Mouse (Mus musculus) left cerebral cortex, adult 18-20 months (tissue): Measurements from ENCODE around the gene Stard3. TPM values are rescaled to one million over a fixed set of nuclear protein-coding genes. Genes with fewer than 3 reads are reported as not detected.

ENCODE experiments used
- DNase-seq, 2 experiments: peaks; one replicate each; pipeline ENCODE4 v3.0.0; 2021 to 2022; ENCODE audit warnings: low spot score in 2 of 2, mixed read lengths in 1 of 2
- total RNA-seq, 2 experiments: library from RNA; stranded (reverse); gene quantifications; 2 replicates each; pipeline ENCODE4 v1.2.3; 2021

Stard3 gene
- total RNA-seq, 2 experiments from 2014 or later, result 39.8 to 40.9 TPM

DNA sequence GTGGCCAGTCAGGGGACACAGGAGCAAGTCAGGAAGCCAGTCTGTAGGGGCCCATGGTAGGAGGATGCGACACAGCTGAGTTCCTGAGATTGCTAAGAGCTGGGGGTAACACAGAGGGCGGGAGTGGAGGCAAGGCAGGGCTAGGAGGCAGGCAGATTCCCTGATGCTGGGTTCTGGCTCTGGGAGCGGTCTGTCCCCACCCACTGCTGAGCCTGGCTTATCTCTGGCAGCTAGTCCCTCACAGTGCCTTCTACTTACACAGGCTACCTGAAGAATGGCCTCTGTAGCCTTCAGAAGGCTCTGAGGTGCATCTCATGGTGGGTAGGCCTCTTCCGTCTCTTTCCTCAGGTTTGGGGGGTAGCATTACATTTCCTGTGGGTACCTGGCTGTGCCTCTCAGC, 34.5 kb downstream of the Stard3 start:
- no peak for DNase-seq

DNA sequence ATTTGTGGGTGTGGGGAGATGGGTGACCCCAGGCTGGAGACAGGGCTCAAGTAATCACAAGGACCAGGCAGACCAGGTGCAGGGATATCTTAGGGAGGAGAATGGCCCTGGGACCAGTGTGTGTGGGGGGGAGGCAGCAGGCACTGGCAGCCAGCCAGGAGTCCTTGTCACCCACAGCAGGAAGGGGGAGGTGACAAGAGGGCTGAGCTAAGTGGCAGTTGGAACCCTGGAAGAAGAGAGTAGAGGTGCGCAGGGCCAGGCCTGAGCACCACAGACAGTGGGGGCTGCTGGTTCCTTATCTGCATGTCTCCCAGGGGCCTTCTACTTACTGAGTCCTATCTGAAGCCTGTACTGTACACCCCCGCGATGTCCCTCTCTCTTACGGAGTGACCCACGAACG, 35.1 kb downstream of the Stard3 start:
- DNase-seq, result no peak

DNA sequence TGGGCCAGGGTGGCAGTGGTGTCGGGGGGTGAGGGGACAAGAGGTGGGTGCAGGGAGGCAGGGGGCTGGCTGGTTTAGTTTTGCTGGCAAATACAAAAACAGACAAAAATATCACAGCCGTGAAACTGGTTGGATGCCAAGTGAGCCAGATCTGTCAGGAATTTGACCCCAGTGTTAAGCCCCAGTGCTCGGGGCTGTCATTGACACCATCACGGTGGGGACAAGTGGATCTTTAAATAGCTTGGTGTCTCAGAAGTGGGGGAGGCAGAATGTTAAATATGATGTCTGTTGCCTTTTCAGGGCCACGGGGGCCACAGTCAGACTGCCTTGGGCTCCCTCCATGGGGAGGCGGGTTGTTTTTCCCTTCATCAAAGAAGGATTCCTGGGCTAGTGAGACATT, 36.1 kb downstream of the Stard3 start:
- DNase-seq, result no peak

DNA sequence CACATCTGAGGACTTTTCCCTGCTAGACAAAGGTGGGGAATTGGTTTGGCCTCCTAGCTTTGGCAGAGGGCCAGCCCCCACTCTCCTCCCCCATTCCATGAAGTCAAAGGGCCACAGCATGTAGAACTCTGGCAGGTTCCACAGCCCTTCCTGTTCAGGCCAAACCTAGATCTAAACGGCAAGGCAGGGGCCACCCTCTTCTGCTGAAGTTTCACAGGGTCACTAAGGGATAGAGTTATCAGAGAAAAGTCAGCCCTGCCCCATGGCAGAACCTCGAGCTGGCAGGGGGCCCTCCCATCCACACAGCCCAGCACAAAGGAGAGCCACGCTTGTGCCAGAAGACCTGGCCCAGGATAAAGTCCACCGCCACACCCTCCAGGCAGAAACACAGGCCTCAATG, 36.9 kb downstream of the Stard3 start:
- DNase-seq, result no peak

DNA sequence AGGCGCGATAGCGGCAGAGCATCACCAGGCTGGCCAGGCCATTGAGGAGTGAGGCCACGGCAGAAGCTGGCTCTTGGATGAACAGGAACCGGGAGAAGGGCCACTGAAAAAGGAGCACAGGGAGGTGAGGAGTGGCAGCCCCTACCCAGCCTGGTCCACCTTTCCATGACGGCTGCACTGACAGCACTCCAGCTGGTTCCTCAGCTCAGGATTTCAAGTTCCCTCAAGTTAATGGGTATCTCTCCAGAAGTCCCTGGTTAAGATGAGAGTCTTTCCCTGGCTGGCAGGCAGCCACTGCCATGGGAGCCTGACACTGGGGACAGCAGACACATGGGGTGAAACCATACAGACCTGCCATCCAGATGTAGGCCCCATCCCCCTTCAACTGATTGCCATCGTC, 39.8 kb downstream of the Stard3 start:
- no peak for DNase-seq

DNA sequence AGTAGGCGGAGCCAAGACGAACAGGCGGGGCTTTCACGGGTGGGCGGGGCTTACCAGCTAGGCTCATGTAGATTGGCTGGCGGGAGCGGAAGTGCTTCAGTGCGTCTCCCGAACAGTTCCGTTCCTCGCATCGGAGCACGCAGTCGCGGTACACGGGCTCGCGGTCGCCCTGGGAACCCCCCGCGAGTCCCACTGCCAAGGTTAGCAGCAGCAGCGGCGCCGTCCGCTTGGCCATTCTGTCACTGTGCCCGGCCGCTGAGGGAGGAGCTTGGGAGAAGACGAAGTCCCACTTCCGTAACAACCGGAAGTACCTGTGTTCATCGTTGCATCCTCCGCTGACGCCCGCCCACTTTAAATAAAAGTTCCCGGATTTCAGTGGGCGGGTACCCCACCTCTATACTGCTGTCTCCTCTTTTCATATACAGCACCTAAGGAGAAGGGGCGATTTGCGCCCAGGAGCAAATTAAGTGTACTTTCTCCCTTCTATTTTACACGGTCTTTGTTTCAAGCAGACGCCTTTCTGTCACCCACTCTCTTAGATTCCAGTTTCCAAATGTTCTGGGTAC, 42.1 kb downstream of the Stard3 start, which contains the start of gene Pgap3:
Gene Pgap3, minus strand, starts transcription at position 330 of the 566 bp plus-strand sequence.
- DNase-seq, result peak; percentile 72 to 86

DNA sequence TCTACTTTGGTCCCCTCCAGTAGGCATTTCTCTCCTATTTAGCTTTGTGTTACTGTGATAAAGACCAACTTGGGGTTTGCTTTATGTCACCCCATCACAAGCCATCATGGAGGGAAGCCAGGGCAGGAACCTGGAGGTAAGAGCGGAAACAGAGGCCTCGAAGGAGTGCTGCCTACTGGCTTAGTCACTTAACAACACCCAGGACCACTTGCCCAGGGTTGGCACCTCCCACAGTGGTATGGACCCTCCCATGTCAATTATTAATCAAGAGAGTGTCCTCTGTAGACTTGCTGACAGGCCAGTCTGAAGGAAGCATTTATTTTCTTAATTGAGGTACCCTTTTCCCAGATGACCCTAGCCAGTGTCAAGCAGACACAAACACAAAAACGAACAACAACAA, 42.6 kb downstream of the Stard3 start:
- DNase-seq, result no peak

DNA sequence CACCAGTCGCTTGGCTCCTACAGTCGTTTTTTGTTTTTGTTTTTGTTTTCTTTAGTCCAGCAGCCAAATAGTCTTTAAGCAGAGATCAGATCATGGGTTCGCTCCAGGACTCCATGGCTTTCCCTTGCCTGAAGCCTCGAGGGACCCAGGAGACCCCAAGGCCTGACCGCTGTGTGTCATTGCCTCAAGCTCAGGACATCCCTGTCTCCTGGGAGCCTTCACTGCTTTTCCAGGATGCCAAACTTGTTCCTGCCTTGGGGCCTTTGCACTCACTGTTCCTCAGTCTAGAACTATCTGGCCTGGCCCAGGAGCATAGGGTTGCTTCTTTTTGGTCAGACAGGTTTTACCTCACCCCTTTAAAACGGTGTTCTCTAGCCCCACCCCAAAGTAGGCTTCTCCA, 48.5 kb downstream of the Stard3 start:
- no peak for DNase-seq

DNA sequence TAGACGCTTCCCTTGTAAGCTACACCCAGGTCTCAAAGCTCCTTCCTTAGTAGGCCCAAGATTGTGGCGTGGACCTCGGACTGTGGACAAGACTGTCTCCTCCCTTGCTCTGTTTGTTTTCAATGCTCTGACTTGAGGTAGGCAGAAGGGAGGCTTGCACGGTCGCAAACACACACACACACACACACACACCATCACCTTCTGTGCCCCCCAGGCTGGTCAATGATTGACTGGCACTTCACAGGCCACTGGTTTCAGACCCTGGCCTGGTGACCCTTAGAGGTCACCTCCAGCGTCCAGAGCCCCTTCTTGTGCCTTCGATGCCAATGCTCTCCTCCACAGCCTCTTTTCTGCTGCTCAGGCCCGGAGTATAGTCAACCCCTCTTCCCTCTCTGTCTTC, 50.7 kb downstream of the Stard3 start:
- no peak for DNase-seq

DNA sequence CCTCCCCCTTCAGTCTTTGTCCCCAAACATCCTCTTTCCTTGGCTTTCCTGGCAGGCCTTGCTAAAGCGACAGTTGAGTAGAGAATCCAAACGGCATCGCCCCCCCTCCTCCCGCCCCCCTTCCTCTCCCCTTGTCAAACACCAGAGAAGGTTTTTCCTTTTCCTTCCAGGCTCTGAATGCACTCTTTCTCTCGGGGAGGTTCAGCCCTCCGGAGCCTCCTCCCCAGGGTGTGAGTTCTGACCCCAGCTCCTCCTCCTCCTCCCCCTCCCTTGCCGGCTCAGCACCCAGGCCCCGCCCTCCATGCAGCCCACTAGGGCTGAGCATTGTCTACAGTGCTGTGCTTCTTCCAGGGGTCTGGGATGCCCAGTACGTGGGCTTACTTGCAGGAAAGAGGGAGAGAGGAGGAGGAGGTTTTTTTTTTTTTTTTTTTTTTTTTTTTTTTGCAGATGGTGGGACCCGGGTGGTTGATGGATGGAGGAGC, 51.2 kb downstream of the Stard3 start:
- no peak for DNase-seq

DNA sequence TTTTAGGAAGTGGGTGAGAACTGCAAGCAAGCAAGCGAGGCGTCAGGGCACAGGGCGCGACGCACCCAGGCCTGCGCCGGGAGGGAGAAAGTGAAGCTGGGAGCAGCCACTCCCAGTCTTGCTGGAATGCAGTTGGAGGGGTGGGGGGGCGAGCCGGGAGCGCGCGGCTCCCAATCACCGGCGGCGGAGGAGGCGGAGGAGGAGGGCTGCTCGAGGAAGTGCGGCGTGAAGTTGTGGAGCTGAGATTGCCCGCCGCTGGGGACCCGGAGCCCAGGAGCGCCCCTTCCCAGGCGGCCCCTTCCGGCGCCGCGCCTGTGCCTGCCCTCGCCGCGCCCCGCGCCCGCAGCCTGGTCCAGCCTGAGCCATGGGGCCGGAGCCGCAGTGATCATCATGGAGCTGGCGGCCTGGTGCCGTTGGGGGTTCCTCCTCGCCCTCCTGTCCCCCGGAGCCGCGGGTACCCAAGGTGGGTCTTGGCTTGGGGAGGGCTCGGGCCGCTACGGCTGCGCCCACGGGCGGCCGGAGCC, 54.2 kb downstream of the Stard3 start, which contains the start of gene Erbb2:
Gene Erbb2, plus strand, starts transcription at position 198 of the 524 bp plus-strand sequence.
- DNase-seq, result no peak

DNA sequence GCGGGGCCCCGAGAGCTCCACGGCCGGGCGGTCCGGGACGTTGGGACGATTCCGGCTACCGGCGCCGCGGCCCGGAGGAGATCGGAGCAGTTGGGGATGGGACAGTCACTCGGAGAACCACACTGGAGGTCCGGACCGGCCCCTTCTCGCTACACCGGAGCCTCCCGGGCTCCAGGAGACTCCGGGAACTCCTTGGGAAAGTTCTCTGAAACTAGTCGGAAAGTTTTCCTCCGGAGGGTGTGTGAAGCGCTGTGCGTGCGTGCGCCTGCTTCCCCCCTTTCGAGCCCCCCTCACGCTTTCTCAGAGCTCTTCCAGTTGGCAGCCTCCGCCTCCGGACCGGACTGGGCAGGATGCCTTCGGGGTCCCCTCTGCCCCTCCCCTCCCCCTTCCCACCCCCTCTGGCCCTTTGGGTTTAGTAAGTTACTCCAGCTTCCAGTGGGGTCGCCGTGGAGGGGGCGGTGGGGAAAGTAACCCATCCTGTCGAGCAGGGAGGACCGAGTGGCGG, 54.7 kb downstream of the Stard3 start:
- no peak for DNase-seq

DNA sequence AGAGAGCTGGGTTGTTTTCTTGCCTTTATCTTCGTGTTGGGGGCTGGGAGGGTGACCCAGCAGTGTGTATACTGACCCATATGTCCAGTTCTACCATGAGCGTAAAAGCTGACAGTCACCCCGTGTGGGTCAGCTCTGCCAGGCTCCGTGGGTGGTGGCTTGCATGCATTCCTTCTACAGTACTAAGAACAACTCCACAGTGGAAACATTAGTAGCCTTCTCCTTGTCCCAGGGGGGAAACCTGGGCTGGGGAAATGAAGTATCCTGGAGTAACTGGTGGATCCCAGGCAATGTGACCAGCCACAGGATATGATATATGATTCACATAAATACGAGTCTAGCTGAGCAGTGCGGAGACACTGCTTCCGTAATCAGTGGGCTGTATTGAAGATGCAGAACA, 55.6 kb downstream of the Stard3 start:
- no peak for DNase-seq

DNA sequence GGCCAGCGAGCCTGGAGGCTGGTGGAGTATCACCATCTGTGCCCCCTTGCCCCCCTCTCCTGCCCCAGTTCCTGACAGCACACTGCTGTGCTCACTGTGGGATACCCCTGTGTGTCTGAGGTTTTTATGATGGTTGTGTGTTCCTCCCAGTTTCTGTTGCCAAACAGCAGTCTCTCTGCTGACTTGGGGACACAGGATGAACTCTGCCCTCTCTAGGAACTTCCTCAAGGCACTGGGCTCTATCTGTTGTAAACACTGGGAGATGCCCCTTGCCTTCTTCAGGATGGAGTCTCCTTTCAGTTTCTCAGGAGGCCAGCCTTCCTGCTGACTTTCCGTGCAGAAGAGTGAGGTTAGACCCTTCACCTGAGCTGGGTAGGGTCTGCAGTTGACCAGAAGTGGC, 56.0 kb downstream of the Stard3 start:
- no peak for DNase-seq

DNA sequence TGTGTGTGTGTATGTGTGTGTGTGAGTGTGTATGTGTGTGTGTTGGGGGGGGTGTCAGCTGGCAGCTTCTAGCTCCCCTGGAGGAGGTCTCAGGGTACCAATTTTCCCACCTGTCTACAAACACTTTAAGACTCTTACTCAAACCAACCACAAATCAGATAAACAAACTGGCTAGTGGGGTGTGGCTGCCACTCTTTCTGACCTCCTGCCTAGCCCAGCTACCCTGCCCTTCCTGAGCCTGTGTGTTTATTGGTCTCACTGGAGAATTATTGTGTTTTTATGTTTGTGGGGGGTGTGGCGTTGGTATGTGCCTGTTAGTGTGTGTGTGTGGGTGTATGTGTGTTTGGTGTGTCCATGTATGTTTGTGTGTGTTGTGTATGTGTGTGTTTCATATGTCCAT, 58.9 kb downstream of the Stard3 start:
- DNase-seq, result no peak

DNA sequence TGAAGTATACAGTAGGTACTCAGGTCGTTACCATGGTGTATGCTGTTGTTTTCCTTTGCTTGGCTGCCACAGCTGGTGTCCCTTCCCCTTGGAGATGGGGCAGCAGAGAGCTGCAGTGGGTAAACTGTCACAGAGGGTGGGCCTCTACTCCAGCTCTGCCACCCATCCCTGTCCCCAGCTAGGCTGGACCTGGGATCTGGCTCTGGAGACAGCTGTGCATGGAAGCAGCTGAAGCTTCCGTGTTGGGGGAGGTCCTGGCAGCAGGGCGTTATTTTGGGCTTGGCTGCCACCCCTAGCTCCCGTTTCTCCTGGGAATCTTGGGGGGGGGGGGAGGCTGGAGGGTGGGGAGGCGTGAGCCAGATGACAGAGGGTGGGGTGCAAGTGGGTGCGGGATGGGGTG, 60.1 kb downstream of the Stard3 start:
- no peak for DNase-seq

DNA sequence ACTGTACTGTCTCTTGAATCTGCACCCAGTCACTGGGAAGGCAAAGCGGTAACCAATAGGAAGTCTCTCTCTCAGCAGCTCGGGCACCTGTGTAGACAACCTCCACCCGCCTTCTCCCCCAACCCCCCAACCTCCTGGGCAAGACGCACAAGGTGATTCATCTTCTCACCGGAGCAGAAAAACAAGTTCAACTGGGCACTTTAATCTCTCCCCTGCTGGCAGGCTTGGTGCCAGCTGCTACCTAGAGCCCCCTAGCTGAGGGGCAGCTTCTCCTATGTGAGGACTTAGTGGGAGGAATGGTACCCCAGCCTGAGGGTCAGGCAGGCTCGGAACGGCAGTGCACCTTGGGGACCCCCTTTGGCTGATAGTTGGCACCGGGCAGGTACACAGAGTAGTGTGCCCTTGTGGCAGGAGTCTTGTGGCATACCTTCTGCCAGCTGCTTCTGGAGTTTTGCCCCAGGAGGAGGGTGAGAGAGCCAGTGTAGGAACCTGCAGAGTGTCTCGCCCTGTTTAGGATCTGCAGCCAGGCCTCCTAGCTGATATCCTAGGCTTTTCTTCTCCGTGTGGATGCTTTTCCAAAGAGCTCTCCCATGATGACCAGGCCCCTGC, 60.9 kb downstream of the Stard3 start:
- no peak for DNase-seq

DNA sequence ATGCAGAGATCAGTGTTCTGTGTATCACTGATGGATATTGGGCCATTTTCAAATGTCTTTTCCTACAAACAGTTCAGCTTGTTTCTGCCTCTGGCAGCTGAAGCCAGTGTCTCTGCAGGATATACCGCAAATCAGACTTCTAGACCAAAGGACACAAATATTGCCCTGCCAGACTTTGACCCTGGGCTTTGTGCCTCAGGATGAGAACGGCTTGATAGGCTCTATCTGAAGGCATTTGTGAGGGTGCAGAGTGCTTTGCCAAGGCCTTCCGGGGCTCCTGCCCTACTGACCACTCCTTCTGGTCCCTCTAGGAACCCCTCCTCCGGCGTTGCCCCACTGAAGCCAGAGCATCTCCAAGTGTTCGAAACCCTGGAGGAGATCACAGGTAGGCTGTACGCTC, 68.4 kb downstream of the Stard3 start:
- DNase-seq, result no peak

DNA sequence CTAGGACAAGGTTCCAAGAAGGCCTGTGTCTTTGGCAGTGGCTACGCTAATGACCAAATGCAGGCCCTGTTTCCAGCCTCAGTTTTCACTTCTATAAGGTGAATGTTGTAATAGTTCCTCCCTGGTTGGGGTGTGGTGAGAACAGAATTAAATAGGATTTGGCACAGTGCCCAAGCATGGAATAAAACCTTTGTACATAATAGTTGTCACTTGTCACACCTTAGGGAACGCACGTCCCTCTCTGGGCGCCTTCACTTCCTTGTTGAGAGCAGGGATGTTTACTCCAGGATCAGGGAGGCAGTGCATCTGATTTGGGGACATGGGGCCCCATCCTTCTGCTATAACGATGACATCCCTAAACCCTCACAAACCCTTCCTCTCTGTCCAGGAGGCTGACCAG, 70.3 kb downstream of the Stard3 start:
- no peak for DNase-seq
